Mouse (Mus musculus): ENCODE data around the gene Il3.
"Not testable (repeated sequence)": the region's sequence is repeated elsewhere in the genome, so short reads cannot be mapped to it uniquely, and the experiment has no call there.

Il3 gene

GRCm38 (mm10) chr11:54267177-54267576 lies at the start of gene Il3:
Il3 (minus strand) TSS chr11:54267277.
- no peak for DNase-seq (ENCODE audit: extremely low spot score, low read depth, low spot score)

- no peak for DNase-seq (ENCODE audit: extremely low spot score, low read depth, low spot score)
Observed at GRCm38 (mm10) chr11:54315336-54315735, 48.3 kb upstream of the Il3 start.

GRCm38 (mm10) chr11:54314740-54315139 lies 47.7 kb upstream of the Il3 start:
- DNase-seq (ENCODE audit: extremely low spot score, low read depth, low spot score) = no peak

- DNase-seq (ENCODE audit: extremely low spot score, low read depth, low spot score) = no peak
Observed at GRCm38 (mm10) chr11:54313391-54314360, 46.6 kb upstream of the Il3 start.

GRCm38 (mm10) chr11:54312603-54313002 lies 45.5 kb upstream of the Il3 start:
- DNase-seq (ENCODE audit: extremely low spot score, low read depth, low spot score) = no peak

GRCm38 (mm10) chr11:54312021-54312420 lies 44.9 kb upstream of the Il3 start:
- no peak for DNase-seq (ENCODE audit: extremely low spot score, low read depth, low spot score)

- DNase-seq (ENCODE audit: extremely low spot score, low read depth, low spot score) = no peak
Observed at GRCm38 (mm10) chr11:54310588-54310987, 43.5 kb upstream of the Il3 start.

GRCm38 (mm10) chr11:54307139-54307816 lies 40.2 kb upstream of the Il3 start:
- DNase-seq (ENCODE audit: extremely low spot score, low read depth, low spot score) = no peak

- no peak for DNase-seq (ENCODE audit: extremely low spot score, low read depth, low spot score)
Observed at GRCm38 (mm10) chr11:54305331-54305730, 38.3 kb upstream of the Il3 start.

GRCm38 (mm10) chr11:54304471-54304873 lies 37.4 kb upstream of the Il3 start:
- no peak for DNase-seq (ENCODE audit: extremely low spot score, low read depth, low spot score)

GRCm38 (mm10) chr11:54303728-54304470 lies 36.8 kb upstream of the Il3 start, which contains the start of gene Acsl6:
Acsl6 (plus strand) TSS chr11:54303798.
- no peak for DNase-seq (ENCODE audit: extremely low spot score, low read depth, low spot score)

GRCm38 (mm10) chr11:54303076-54303727 lies 36.1 kb upstream of the Il3 start:
- peak; percentile 66 for DNase-seq (ENCODE audit: extremely low spot score, low read depth, low spot score)

GRCm38 (mm10) chr11:54302606-54303005 lies 35.5 kb upstream of the Il3 start:
- DNase-seq (ENCODE audit: extremely low spot score, low read depth, low spot score) = no peak

- no peak for DNase-seq (ENCODE audit: extremely low spot score, low read depth, low spot score)
Observed at GRCm38 (mm10) chr11:54301994-54302393, 34.9 kb upstream of the Il3 start.

- no peak for DNase-seq (ENCODE audit: extremely low spot score, low read depth, low spot score)
Observed at GRCm38 (mm10) chr11:54298777-54299176, 31.7 kb upstream of the Il3 start.

- DNase-seq (ENCODE audit: extremely low spot score, low read depth, low spot score) = not testable (repeated sequence)
Observed at GRCm38 (mm10) chr11:54297471-54297870, 30.4 kb upstream of the Il3 start.

GRCm38 (mm10) chr11:54296734-54297133 lies 29.7 kb upstream of the Il3 start:
- DNase-seq (ENCODE audit: extremely low spot score, low read depth, low spot score) = no peak

- no peak for DNase-seq (ENCODE audit: extremely low spot score, low read depth, low spot score)
Observed at GRCm38 (mm10) chr11:54295971-54296370, 28.9 kb upstream of the Il3 start.

- no peak for DNase-seq (ENCODE audit: extremely low spot score, low read depth, low spot score)
Observed at GRCm38 (mm10) chr11:54293980-54294807, 27.1 kb upstream of the Il3 start.

- no peak for DNase-seq (ENCODE audit: extremely low spot score, low read depth, low spot score)
Observed at GRCm38 (mm10) chr11:54292163-54292562, 25.1 kb upstream of the Il3 start.
